Mouse (Mus musculus): ENCODE data around the gene Sox5.

GRCm38 (mm10) chr6:144518811-144519210 lies 263.0 kb downstream of the Sox5 start:
- TF ChIP-seq RCOR1 (conservative IDR thresholded peaks at IDR 0.05; ENCODE audit: low read depth, low read length) = no peak
- no peak for TF ChIP-seq NELFE (IDR thresholded peaks at IDR 0.05; ENCODE audit: low read depth, low read length)
- no peak for TF ChIP-seq SMC3 (IDR thresholded peaks at IDR 0.05; ENCODE audit: low read depth, low read length)
- TF ChIP-seq USF1 (IDR thresholded peaks at IDR 0.05; ENCODE audit: low read depth, low read length) = no peak
- no peak for TF ChIP-seq EP300 (IDR thresholded peaks at IDR 0.05; ENCODE audit: low read length)
- no peak for TF ChIP-seq CTCF (conservative IDR thresholded peaks at IDR 0.05 in 1 of 2, IDR thresholded peaks at IDR 0.05 in 1 of 2; ENCODE audit: low read depth in 2 of 2, low read length in 2 of 2)
- no peak for TF ChIP-seq ELF1 (IDR thresholded peaks at IDR 0.05; ENCODE audit: low read depth, low read length)
- TF ChIP-seq POLR2A (IDR thresholded peaks at IDR 0.05; ENCODE audit: low read depth, low read length) = no peak
- no peak for TF ChIP-seq HCFC1 (IDR thresholded peaks at IDR 0.05; ENCODE audit: low read depth, low read length)
- TF ChIP-seq MAFK (IDR thresholded peaks at IDR 0.05; ENCODE audit: insufficient replicate concordance, low read length) = no peak
- TF ChIP-seq JUND (conservative IDR thresholded peaks at IDR 0.05; ENCODE audit: low read depth, low read length) = no peak
- no peak for TF ChIP-seq MAZ (IDR thresholded peaks at IDR 0.05; ENCODE audit: low read depth, low read length)

Measured in CH12.LX (cell line).